In genomic region chr4:152114080-152114479, GRCm38 (mm10) we compare ENCODE assay signal across 33 mouse cellular contexts. TPM values are rescaled to one million over a fixed set of nuclear protein-coding genes. Genes with fewer than 3 reads are reported as not detected.
DNase-seq lines count a peak whose midpoint lies in the region; ATAC-seq and TF ChIP-seq lines count a peak whose summit lies in the region.
"Had no signal": no experiment of that assay in that cellular context is flagged by ENCODE, and none has a peak within 500 bp of the region (broad histone marks: within the 10 kb centered on the region; RNA-seq: fewer than 3 reads in every experiment).

No protein-coding gene starts in this region.

- 52% methylated on average over 16 of the region's 16 CpGs for WGBS in hindbrain, embryonic 12.5 days
- WGBS in hindbrain, embryonic 16.5 days: 56% methylated on average over 16 of the region's 16 CpGs
- WGBS in lung, postnatal 0 days: 79% methylated on average over 16 of the region's 16 CpGs
- WGBS in stomach, postnatal 0 days: 84% methylated on average over 16 of the region's 16 CpGs

- no peak overlapping the region for H3K27ac ChIP-seq in hindbrain, embryonic 12.5 days
- no peak overlapping the region for H3K27ac ChIP-seq in hindbrain, embryonic 16.5 days (ENCODE audit: low read depth, low read length)
- H3K27ac ChIP-seq in lung, postnatal 0 days (ENCODE audit: low read length): no peak overlapping the region
- H3K27ac ChIP-seq in ES-Bruce4 (ENCODE audit: insufficient read depth, low read length): no peak overlapping the region
- H3K27ac ChIP-seq in stomach, postnatal 0 days (replicated peaks): no peak overlapping the region
- H3K27ac ChIP-seq: forebrain, embryonic 13.5 days; heart, embryonic 10.5 days; heart, embryonic 15.5 days; hindbrain, embryonic 15.5 days; intestine, embryonic 15.5 days; layer of hippocampus, adult 2 months; left cerebral cortex, adult 2 months; limb, embryonic 12.5 days; macrophage; midbrain, embryonic 13.5 days; stomach, embryonic 15.5 days had no signal

- TF ChIP-seq POLR2A in ES-Bruce4 (IDR thresholded peaks at IDR 0.05; ENCODE audit: insufficient read depth, low read length): no peak

- H3K9ac ChIP-seq in hindbrain, embryonic 12.5 days: 0 out of 2 replicates have a peak overlapping the region, but pooled peaks have one; percentile 6
- no peak overlapping the region for H3K9ac ChIP-seq in hindbrain, embryonic 16.5 days (ENCODE audit: low read depth, low read length)
- no peak overlapping the region for H3K9ac ChIP-seq in lung, postnatal 0 days (replicated peaks; ENCODE audit: low read depth)
- H3K9ac ChIP-seq in ES-Bruce4 (ENCODE audit: low read depth, poor library complexity, severe bottlenecking): no peak overlapping the region
- no peak overlapping the region for H3K9ac ChIP-seq in stomach, postnatal 0 days (ENCODE audit: low read length)
- H3K9ac ChIP-seq: forebrain, embryonic 13.5 days; heart, embryonic 15.5 days; hindbrain, embryonic 15.5 days; intestine, embryonic 15.5 days; limb, embryonic 12.5 days; liver, postnatal 0 days; midbrain, embryonic 13.5 days; stomach, embryonic 15.5 days had no signal

- H3K4me1 ChIP-seq in hindbrain, embryonic 12.5 days: peaks cover 13% of the 10 kb centered on the region
- H3K4me1 ChIP-seq in hindbrain, embryonic 16.5 days (ENCODE audit: control insufficient read depth, insufficient read depth, low read depth, low read length): peaks cover 7% of the 10 kb centered on the region; the same call in 1 of the 2 replicates
- H3K4me1 ChIP-seq in lung, postnatal 0 days (ENCODE audit: insufficient read depth, low read depth, low read length): peaks cover 12% of the 10 kb centered on the region; the same call in 1 of the 2 replicates
- no peaks in the 10 kb centered on the region for H3K4me1 ChIP-seq in ES-Bruce4 (ENCODE audit: control insufficient read depth, insufficient read depth, low read length)
- H3K4me1 ChIP-seq in stomach, postnatal 0 days (replicated peaks; ENCODE audit: control insufficient read depth, insufficient read depth): peaks cover 2% of the 10 kb centered on the region; the same call in 1 of the 2 replicates

- H3K4me2 ChIP-seq in hindbrain, embryonic 12.5 days (replicated peaks): no peak overlapping the region
- no peak overlapping the region for H3K4me2 ChIP-seq in hindbrain, embryonic 16.5 days (ENCODE audit: low read length)
- no peak overlapping the region for H3K4me2 ChIP-seq in lung, postnatal 0 days (replicated peaks; ENCODE audit: low read depth, low read length)
- no peak overlapping the region for H3K4me2 ChIP-seq in stomach, postnatal 0 days (replicated peaks; ENCODE audit: low read depth)
- H3K4me2 ChIP-seq: forebrain, embryonic 13.5 days; heart, embryonic 15.5 days; hindbrain, embryonic 15.5 days; intestine, embryonic 15.5 days; limb, embryonic 12.5 days; midbrain, embryonic 13.5 days; stomach, embryonic 15.5 days had no signal

- H3K9me3 ChIP-seq in hindbrain, embryonic 12.5 days (replicated peaks): no peaks in the 10 kb centered on the region
- H3K9me3 ChIP-seq in hindbrain, embryonic 16.5 days (ENCODE audit: control insufficient read depth, low read length): no peaks in the 10 kb centered on the region
- no peaks in the 10 kb centered on the region for H3K9me3 ChIP-seq in lung, postnatal 0 days (ENCODE audit: low read length)
- H3K9me3 ChIP-seq in ES-Bruce4 (replicated peaks; ENCODE audit: control insufficient read depth, insufficient read depth, low read length, poor library complexity, severe bottlenecking): no peaks in the 10 kb centered on the region
- no peaks in the 10 kb centered on the region for H3K9me3 ChIP-seq in stomach, postnatal 0 days (ENCODE audit: control insufficient read depth, low read length)
- H3K9me3 ChIP-seq: forebrain, embryonic 13.5 days; heart, embryonic 10.5 days; heart, embryonic 15.5 days; hindbrain, embryonic 15.5 days; intestine, embryonic 15.5 days; limb, embryonic 12.5 days; midbrain, embryonic 13.5 days; stomach, embryonic 15.5 days had no signal

- peaks cover 15% of the 10 kb centered on the region for H3K36me3 ChIP-seq in hindbrain, embryonic 12.5 days
- H3K36me3 ChIP-seq in hindbrain, embryonic 16.5 days (ENCODE audit: control insufficient read depth, insufficient read depth, low read length): peaks cover 8% of the 10 kb centered on the region
- H3K36me3 ChIP-seq in lung, postnatal 0 days (ENCODE audit: insufficient read depth, low read length): peaks cover 17% of the 10 kb centered on the region
- peaks cover 2% of the 10 kb centered on the region for H3K36me3 ChIP-seq in ES-Bruce4 (ENCODE audit: control insufficient read depth, insufficient read depth, low read length, poor library complexity, severe bottlenecking)
- H3K36me3 ChIP-seq in stomach, postnatal 0 days (ENCODE audit: control insufficient read depth, insufficient read depth, low read length): peaks cover 6% of the 10 kb centered on the region

- H3K4me3 ChIP-seq in hindbrain, embryonic 12.5 days: no peak overlapping the region
- H3K4me3 ChIP-seq in hindbrain, embryonic 16.5 days (ENCODE audit: low read length): no peak overlapping the region
- H3K4me3 ChIP-seq in lung, postnatal 0 days (ENCODE audit: low read depth, low read length): no peak overlapping the region
- H3K4me3 ChIP-seq in ES-Bruce4 (ENCODE audit: low read depth, low read length): peak overlapping the region; percentile 32
- no peak overlapping the region for H3K4me3 ChIP-seq in stomach, postnatal 0 days (ENCODE audit: low read depth, low read length)
- H3K4me3 ChIP-seq: forebrain, embryonic 13.5 days; heart, embryonic 10.5 days; heart, embryonic 15.5 days; hindbrain, embryonic 15.5 days; intestine, embryonic 15.5 days; layer of hippocampus, adult 2 months; left cerebral cortex, adult 2 months; limb, embryonic 12.5 days; midbrain, embryonic 13.5 days; stomach, embryonic 15.5 days had no signal

- TF ChIP-seq CTCF in lung, postnatal 0 days (IDR thresholded peaks at IDR 0.05): 0 out of 2 replicates have a peak, but pooled peaks have one; percentile 10
- TF ChIP-seq CTCF in ES-Bruce4 (IDR thresholded peaks at IDR 0.05; ENCODE audit: low read depth, low read length): peak; percentile 74
- 0 out of 2 replicates have a peak, but pooled peaks have one; percentile 12 for TF ChIP-seq CTCF in stomach, postnatal 0 days (IDR thresholded peaks at IDR 0.05; ENCODE audit: low read depth)

- no peak for TF ChIP-seq EP300 in lung, postnatal 0 days (IDR thresholded peaks at IDR 0.05)
- TF ChIP-seq EP300 in ES-Bruce4 (IDR thresholded peaks at IDR 0.05; ENCODE audit: insufficient read depth, low read depth, low read length): no peak
- TF ChIP-seq EP300 in stomach, postnatal 0 days (optimal IDR thresholded peaks at IDR 0.05): no peak

- ATAC-seq in hindbrain, embryonic 12.5 days (ENCODE audit: low FRiP score): no peak
- ATAC-seq in hindbrain, embryonic 16.5 days: no peak
- ATAC-seq in lung, postnatal 0 days: no peak
- no peak for ATAC-seq in stomach, postnatal 0 days (ENCODE audit: low FRiP score, low TSS enrichment)
- ATAC-seq in monocyte, adult 5-6 weeks (replicated peaks; ENCODE audit: insufficient number of reproducible peaks, low FRiP score, low TSS enrichment, poor library complexity, severe bottlenecking): no peak
- ATAC-seq: forebrain, embryonic 13.5 days; intestine, embryonic 15.5 days; liver, postnatal 0 days; midbrain, embryonic 13.5 days had no signal

- peaks cover 54% of the 10 kb centered on the region for H3K27me3 ChIP-seq in hindbrain, embryonic 12.5 days
- H3K27me3 ChIP-seq in hindbrain, embryonic 16.5 days (replicated peaks; ENCODE audit: control insufficient read depth, insufficient read depth, low read length): peaks cover 49% of the 10 kb centered on the region
- H3K27me3 ChIP-seq in lung, postnatal 0 days (replicated peaks; ENCODE audit: insufficient read depth, low read length): no peaks in the 10 kb centered on the region
- no peaks in the 10 kb centered on the region for H3K27me3 ChIP-seq in ES-Bruce4 (ENCODE audit: control insufficient read depth, insufficient read depth, low read length, poor library complexity, severe bottlenecking)
- no peaks in the 10 kb centered on the region for H3K27me3 ChIP-seq in stomach, postnatal 0 days (ENCODE audit: control insufficient read depth, insufficient read depth, low read length)

- DNase-seq in lung, postnatal 0 days (ENCODE audit: low spot score): no peak
- no peak for DNase-seq in lung, adult 18-20 months
- no peak for DNase-seq in stomach, postnatal 0 days (ENCODE audit: low spot score)
- DNase-seq: adrenal gland, postnatal 10 days; cerebellum, adult 8-10 months; cerebellum, postnatal 36 days; gastrocnemius, postnatal 10 days; kidney, postnatal 25 days; liver, postnatal 0 days; lung, postnatal 10 days; thymus, postnatal 25 days had no signal

RNA-seq across cellular contexts. Expression of gene Tnfrsf25, which starts 1.7 kb away (rescaled TPM):
- polyA plus RNA-seq in hindbrain, embryonic 12.5 days (2016; fragmentation: Nextera tagmentation; extraction: Ambion mirVana): 0.59 and 0.74 TPM in 2 replicates
- 0.80 and 1.1 TPM in 2 replicates for polyA plus RNA-seq in hindbrain, embryonic 16.5 days (2015; fragmentation: Nextera tagmentation; extraction: Ambion mirVana)
- polyA plus RNA-seq in lung, postnatal 0 days (2015; fragmentation: Nextera tagmentation; extraction: Ambion mirVana): 1.2 and 1.4 TPM in 2 replicates
- polyA plus RNA-seq in ES-Bruce4 (2011; ENCODE audit: insufficient read depth, insufficient read length, low read depth, missing spikeins): 1.5 and 2.0 TPM in 2 replicates
- 0.49 and 0.96 TPM in 2 replicates for polyA plus RNA-seq in stomach, postnatal 0 days (2015; fragmentation: Nextera tagmentation; extraction: Ambion mirVana)
- total RNA-seq in monocyte, adult 5-6 weeks (2017): 1.3 to 4.7 TPM in 2 of 3 replicates, not detected in the other
- total RNA-seq: megakaryocyte-erythroid progenitor cell, adult 5-6 weeks had no signal

RNA-seq across cellular contexts. Expression of gene Espn, which starts 38.1 kb away (rescaled TPM):
- polyA plus RNA-seq in hindbrain, embryonic 12.5 days (2016; fragmentation: Nextera tagmentation; extraction: Ambion mirVana): 0.82 and 2.3 TPM in 2 replicates
- polyA plus RNA-seq in hindbrain, embryonic 16.5 days (2015; fragmentation: Nextera tagmentation; extraction: Ambion mirVana): 0.34 and 0.46 TPM in 2 replicates
- polyA plus RNA-seq in lung, postnatal 0 days (2015; fragmentation: Nextera tagmentation; extraction: Ambion mirVana): 2.0 and 3.1 TPM in 2 replicates
- 18.8 and 19.3 TPM in 2 replicates for polyA plus RNA-seq in ES-Bruce4 (2011; ENCODE audit: insufficient read depth, insufficient read length, low read depth, missing spikeins)
- 13.8 and 14.4 TPM in 2 replicates for polyA plus RNA-seq in stomach, postnatal 0 days (2015; fragmentation: Nextera tagmentation; extraction: Ambion mirVana)
- 0.53 to 2.0 TPM (median 0.78 TPM) in 3 replicates for total RNA-seq in monocyte, adult 5-6 weeks (2017)

RNA-seq across cellular contexts. Expression of gene Plekhg5, which starts 41.8 kb away (rescaled TPM):
- 11.7 and 12.0 TPM in 2 replicates for polyA plus RNA-seq in hindbrain, embryonic 12.5 days (2016; fragmentation: Nextera tagmentation; extraction: Ambion mirVana)
- polyA plus RNA-seq in hindbrain, embryonic 16.5 days (2015; fragmentation: Nextera tagmentation; extraction: Ambion mirVana): 13.8 and 16.4 TPM in 2 replicates
- polyA plus RNA-seq in lung, postnatal 0 days (2015; fragmentation: Nextera tagmentation; extraction: Ambion mirVana): 17.4 and 18.8 TPM in 2 replicates
- 17.5 and 20.5 TPM in 2 replicates for polyA plus RNA-seq in ES-Bruce4 (2011; ENCODE audit: insufficient read depth, insufficient read length, low read depth, missing spikeins)
- 6.4 and 7.5 TPM in 2 replicates for polyA plus RNA-seq in stomach, postnatal 0 days (2015; fragmentation: Nextera tagmentation; extraction: Ambion mirVana)
- total RNA-seq in monocyte, adult 5-6 weeks (2017): 2.5 to 8.2 TPM (median 5.6 TPM) in 3 replicates

RNA-seq across cellular contexts. Expression of gene Hes2, which starts 44.6 kb away (rescaled TPM):
- 2.4 and 2.9 TPM in 2 replicates for polyA plus RNA-seq in hindbrain, embryonic 12.5 days (2016; fragmentation: Nextera tagmentation; extraction: Ambion mirVana)
- not detected in 2 replicates for polyA plus RNA-seq in hindbrain, embryonic 16.5 days (2015; fragmentation: Nextera tagmentation; extraction: Ambion mirVana)
- 0.26 and 0.33 TPM in 2 replicates for polyA plus RNA-seq in lung, postnatal 0 days (2015; fragmentation: Nextera tagmentation; extraction: Ambion mirVana)
- 0.39 TPM in 1 of 2 replicates, not detected in the other for polyA plus RNA-seq in ES-Bruce4 (2011; ENCODE audit: insufficient read depth, insufficient read length, low read depth, missing spikeins)
- polyA plus RNA-seq in stomach, postnatal 0 days (2015; fragmentation: Nextera tagmentation; extraction: Ambion mirVana): 0.52 and 0.87 TPM in 2 replicates
- not detected in 3 replicates for total RNA-seq in monocyte, adult 5-6 weeks (2017)
- total RNA-seq: adrenal gland, postnatal 10 days; gastrocnemius, postnatal 10 days; heart, postnatal 25 days; layer of hippocampus, adult 2 months; layer of hippocampus, postnatal 14 days; left cerebral cortex, adult 2 months; left cerebral cortex, postnatal 25 days; liver, adult 2 months; neutrophil, adult 5-6 weeks had no signal
- polyA plus RNA-seq: forebrain, embryonic 13.5 days; heart, embryonic 10.5 days; hindbrain, embryonic 15.5 days; kidney, embryonic 14.5 days; limb, embryonic 12.5 days; liver, adult 2 months; liver, postnatal 0 days had no signal

Comparison
In these comparisons a context has a peak if more than half of its experiments do, and no peak if none do; other contexts are left out.
1. CTCF ChIP-seq: peak in every context shown above with its lines; median percentile 74 in ES-Bruce4; 12 in stomach, postnatal 0 days; 10 in lung, postnatal 0 days.